Mouse (Mus musculus) layer of hippocampus, postnatal 36 days (tissue): ENCODE results near the gene Serping1. TPM values are rescaled to one million over a fixed set of nuclear protein-coding genes. Genes with fewer than 3 reads are reported as not detected.

Experiments
- DNase-seq, 2 experiments: peaks; one replicate each; pipeline ENCODE4 v3.0.0; 2022
- total RNA-seq, 2 experiments: library from RNA; stranded (reverse); gene quantifications; 2 replicates each; pipeline ENCODE4 v1.2.3; 2021

The Serping1 gene
- total RNA-seq, 2 experiments from 2014 or later = 5.5 to 7.5 TPM

DNA sequence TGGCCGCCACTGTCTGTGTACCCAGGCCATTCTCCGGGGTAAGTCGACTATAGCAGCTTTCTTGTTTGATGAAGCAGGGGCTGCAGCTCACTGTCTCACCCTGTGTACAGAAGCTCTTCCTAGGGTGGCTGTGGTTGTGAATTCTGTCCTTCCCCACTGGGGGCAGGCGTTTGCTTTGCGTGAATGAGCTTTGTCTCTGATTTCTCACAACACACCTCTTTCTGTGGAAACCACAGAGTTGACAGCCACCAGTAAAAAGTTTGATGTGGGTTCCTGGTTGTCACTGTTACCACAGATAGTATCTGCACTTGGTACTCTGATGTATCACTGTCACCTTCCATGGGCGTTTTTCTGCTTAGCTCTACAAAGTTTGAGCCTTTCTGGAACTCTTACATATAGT lies 4.0 kb upstream of the Serping1 start:
- no peak for DNase-seq

DNA sequence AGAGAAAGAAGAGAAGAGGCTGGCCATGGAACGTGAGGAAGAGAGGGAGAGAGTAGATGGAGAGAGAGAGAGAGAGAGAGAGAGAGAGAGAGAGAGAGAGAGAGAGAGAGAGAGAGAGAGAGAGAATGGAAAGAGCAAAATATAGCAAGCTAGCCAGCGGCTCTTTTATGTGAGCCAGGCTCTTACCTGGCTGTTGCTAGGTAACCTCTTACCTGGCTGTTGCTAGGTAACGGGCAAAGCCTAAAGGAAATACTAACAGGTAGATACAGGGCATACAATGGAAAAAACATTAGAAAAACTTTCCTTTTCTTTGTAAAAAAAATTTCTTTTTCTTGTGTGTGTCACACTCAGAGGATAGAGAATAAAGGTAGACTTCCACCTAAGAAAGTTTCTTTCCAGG lies 2.5 kb upstream of the Serping1 start:
- no peak for DNase-seq

DNA sequence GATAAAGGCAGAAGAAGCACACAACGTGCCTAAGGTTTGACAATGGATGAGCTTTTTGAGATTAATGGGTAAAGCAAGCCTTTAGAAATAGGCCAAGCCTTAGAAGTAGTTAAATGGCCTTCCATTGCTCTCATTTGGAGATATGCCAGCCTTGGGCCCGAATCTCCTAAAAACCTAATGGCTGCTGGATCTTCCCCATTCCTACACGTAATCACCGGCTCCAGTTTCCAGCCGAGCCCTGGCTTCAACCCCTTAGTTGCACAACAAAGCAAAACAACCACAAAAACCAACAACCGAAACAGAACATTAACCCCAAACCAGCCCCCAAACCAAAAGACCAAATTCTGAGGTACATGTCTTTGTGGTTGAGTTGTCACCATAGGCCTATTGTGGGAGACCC lies 421 bp upstream of the Serping1 start:
- no peak for DNase-seq

DNA sequence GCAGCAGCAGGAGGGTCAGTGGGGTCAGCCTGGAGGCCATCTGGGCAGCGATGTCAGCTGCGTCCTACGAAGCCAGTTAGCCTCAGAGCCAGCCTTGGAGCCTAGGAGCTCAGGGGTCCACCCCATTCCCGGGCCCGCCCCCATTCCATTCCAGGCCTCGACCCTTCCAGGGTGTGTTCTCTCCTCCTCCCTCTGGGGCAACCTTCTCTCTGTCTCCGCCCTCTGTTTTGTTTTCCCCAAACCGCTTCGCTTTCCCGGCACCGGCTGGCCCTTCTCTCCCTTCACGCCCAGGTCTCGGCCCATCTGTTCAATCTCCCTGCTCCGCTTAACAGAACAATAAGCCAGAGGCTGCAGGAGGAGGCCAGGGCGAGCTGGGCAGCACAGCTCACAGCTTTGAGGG lies 493 bp downstream of the Serping1 start:
- no peak for DNase-seq

DNA sequence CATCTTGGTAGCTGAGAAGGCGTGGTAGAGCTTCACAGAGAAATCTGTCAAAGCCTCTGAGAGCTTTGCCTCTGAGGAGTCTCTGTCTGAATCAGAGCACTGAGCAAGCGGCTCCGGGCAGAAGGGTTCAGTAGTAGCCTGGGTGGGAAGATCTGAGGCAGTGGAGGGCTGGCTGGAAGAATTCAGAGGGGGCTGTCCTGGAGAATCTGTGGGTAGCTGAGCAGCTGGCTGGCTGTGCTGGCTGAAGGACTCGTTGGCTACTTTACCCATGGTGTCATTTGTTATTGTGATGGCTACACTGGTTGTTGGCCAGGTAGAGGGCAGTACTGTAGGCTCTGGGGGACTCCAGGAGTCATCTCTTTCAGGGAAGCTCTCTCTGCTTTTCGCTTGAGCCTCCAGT lies 2.0 kb downstream of the Serping1 start:
- no peak for DNase-seq

DNA sequence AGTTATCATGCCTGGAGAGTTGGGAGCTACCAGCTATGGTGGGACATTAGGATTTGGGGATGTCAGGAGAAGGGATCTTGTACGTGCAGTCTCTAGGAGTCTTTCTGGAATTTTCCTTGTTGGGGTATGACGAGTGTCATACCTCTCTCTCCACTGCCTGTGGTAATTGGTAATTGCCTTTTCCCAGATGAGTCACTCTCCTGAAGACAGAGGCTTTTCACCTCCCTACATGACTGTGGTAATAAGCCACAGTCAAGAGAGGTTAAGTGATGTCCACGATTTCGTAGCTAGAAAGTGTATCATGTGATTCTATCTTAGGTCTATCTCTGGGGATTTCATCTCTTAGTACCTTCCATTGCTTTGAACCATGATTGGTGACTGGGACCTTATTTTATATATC lies 2.8 kb downstream of the Serping1 start:
- no peak for DNase-seq

DNA sequence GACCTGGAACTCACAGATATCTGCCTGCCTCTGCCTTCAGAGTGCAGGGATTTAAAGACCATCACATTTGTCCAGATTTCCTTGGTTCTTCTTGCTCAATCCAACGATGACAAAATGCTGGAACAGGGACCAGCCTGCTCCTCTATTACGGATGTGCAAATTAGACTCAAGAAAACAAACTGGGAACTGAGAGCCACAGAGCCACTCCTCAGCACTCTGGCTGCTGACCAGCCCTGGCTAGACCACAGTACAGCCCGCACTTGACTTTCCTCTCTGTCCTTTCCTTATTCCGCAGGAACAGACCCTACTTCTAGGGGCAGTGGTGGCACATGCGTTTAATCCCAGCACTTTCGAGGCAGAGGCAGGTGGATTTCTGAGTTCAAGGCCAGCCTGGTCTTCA lies 4.7 kb downstream of the Serping1 start:
- no peak for DNase-seq

DNA sequence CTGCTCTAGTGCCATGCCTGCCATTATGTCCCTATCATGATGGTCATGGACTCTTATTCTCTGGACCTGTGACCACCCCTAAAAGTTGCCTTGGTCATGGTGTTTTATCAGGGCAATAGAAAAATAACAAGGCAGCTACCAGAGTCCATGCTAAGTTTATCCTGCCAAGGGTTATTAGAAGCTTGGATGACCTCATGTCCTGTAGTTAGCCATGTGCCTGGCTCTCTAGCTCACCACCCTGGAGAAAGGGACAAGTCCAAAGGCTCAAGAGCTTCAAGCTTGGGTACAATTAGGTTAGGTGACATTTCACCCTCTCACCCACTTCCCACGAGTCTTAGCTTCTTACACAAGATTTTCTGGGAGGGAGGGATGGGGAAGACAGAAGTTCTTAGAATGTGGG lies 12.4 kb downstream of the Serping1 start:
- DNase-seq = no peak

DNA sequence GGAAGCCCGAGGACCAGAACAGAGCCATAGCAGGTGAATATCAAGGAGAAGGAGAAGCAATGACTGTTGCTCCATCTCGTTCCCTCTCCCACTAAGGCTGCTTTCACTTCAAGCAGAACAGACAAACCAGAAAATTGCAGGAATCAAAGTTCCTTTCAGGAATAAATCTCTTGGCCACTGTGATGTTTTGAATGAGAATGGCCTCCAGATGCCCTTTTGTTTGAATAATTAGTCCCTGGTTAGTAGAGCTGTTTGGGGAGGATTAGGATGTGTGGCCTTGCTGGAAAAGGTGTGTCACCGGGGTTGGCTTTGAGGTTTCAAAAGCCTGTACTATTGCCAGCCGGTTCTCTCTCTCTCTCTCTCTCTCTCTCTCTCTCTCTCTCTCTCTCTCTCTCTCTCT lies 12.9 kb downstream of the Serping1 start:
- no peak for DNase-seq

DNA sequence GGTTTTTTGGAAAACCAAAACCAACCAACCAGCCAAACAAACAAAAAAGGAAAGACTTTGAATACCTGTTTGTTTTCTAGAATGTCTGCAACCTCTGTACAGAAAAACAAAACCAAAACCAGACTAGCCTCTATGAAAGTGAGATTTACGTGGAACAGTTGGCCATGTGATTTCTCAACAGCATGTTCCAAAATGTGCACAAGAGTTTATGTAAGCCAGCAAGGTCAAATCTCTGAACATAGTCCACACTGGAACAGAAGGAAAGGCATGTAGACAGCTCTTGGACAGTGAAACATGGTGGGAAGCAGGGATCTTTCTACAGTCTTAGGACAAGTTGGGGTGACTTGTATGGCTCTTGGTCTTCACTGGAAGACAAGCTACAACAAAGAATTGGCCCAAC lies 13.4 kb downstream of the Serping1 start:
- DNase-seq = no peak

DNA sequence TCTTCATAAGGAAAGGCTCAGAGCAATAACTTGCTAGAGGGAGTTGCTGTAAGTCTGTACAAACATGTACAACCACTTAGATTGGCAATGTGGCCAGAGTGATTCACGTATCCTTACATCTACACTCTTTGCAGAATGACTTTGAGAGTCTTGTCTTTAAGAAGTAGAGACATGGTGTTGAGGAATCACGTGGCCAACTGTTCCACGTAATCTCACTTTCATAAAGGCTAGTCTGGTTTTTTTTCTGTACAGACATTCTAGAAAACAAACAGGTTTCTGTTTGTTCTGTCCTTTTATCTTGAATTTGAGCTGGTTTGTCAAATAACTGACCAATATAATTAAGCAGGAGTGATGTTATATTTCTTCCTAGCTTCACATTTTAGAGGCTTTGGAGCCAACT lies 13.9 kb downstream of the Serping1 start:
- no peak for DNase-seq

DNA sequence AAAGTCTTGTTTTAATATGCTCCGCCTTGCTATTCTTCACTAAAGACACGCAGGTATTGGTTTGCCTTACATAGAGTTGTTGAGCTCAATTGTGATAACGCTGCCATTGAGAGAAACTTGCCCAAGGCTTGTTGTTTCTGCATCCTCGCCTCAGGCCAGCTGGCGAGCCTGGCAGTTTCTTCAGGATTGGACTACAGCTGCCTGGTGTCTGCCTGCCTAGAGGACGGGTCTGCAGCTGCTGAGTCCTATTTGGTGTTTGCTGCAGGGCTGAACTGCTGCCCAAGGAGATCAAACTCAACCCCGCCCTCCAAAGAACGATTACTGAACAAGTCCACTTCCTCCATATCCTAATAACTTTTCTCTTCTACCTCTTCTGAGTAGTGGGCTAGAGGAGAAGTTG lies 14.5 kb downstream of the Serping1 start:
- DNase-seq = no peak

DNA sequence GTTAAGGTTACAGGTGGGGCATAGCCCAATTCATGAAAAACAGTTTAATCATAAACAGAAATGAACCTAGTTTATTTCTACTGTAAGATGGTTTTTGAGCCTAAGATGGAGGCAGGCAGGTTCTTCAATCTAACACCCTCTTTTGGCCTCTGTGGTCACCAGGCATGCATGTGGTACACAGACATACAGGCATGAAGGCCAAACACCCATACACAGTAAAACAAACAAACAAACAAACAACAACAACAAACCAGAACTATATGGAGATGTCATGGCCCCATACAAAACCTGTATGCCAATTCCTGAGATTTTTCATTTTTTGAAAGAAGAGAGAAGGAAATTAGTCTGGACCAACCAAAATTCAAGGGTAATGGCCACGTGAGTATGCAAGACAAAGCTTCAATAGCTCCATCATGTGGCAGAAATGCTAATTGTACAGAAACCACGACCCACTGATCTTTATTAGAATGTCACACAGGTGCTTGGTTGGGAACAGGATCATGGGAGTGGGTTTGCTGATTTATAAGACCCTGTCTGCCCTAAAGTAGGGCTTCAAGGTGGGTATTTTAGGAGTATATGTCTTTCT lies 16.6 kb downstream of the Serping1 start:
- no peak for DNase-seq

DNA sequence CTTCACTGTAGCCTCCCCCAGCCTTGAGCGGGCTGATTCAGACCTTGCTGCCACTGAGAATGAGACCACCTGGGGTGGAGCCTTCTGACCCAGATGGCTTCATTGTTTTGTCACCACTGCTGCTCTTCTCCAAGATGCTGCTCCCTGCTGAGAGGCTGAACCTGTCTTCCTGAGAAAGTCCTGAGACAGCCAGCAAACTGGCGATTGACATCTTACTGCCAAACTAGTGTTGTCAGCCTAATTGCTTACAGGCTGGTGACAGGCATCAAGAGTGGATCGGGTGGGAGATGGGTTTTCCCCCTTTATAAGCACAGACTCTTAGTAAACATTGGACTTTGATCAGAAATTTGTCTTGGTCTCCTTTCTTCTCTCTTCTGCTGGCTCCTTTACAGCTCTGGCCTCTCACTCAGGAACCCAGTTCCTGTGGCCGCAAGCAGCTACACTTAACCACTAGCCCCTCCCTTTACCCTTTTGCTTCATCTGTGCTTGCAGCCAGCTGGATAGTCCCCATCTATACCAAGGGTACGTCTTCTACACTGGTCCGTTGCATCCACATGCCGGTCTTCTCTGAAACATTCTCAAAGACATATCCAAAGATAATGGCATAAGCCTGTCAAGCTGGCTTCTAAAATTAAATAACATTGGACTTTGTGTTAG lies 18.1 kb downstream of the Serping1 start:
- DNase-seq = no peak

DNA sequence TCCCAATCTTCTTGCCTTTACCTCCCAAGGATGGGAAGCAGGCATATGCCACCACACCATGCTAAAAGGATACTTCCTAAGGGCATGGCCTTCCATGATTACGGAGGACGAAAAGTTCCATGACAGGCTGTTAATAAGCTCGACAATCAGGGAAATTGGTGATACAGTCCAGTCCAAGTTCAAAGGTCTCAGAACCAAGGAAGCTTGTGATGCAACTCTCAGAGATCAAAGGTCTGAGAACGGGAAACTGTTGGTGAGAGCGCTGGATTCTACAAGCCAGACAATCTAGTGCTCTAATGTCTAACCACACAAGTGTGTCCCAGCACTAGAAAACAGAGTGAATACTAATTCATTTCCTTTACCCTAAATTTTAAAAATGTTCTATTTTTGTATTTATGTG lies 19.0 kb downstream of the Serping1 start:
- DNase-seq = no peak

DNA sequence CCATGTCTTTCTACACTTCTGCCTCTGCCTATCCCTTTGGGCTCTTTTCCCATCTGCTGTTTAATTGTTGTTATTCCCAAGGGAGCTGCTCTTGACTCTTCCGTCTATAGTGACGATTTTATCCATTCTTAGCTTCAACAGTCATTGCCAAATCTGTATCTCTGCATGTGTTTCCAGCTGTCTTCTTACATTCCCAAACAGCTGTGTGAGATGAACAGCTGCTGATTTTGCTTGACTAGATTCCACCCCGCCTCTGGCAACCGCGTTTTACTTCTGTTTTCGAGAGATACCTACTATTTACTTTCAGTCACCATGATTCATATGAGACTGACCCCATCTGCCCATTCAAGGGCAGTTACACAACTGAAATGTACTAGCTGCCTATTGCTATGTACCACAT lies 25.1 kb downstream of the Serping1 start:
- DNase-seq = no peak

DNA sequence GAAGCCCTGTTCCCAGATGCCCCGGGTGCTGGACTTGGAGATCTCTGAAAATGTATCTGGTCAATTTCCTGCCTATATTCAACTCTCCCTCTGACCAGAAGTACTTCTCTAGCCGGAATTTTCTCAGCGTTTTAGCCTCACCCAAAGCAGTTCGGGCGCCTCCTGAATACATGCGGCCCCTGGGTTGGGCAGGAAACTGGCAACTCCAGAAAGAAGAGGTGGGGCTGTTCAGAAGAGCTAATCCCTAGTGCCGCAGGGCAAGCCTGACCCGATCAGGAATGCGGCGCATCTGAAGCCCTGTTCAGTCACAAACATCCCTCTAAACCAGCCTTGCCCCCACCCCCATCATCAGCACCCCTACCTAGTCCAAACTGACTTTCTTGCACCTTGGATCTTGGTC lies 31.1 kb downstream of the Serping1 start:
- no peak for DNase-seq

DNA sequence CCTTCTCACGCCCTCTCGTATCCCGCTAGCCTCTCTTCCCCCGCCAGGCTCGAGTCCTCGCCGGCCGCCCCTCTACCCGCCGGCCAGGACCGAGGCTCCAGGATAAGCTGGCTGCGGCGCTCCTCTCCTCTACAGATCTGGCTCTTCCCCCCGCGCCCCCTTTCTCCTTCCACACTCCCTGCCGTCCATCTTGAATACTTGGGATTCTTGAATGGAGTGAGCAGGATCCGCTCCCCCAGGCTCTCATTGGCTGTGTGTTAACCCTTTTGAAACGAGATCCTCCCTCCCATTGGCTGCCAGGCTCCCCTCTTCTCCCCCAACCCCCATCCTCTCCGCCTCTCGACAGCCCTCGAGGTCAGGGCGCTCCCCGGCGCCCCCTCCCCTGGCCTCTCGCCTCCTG lies 31.7 kb downstream of the Serping1 start, which contains the start of gene Gm19426:
Gene Gm19426, minus strand, starts transcription at position 95 of the 400 bp plus-strand sequence.
- DNase-seq = peak; percentile 55 to 58

DNA sequence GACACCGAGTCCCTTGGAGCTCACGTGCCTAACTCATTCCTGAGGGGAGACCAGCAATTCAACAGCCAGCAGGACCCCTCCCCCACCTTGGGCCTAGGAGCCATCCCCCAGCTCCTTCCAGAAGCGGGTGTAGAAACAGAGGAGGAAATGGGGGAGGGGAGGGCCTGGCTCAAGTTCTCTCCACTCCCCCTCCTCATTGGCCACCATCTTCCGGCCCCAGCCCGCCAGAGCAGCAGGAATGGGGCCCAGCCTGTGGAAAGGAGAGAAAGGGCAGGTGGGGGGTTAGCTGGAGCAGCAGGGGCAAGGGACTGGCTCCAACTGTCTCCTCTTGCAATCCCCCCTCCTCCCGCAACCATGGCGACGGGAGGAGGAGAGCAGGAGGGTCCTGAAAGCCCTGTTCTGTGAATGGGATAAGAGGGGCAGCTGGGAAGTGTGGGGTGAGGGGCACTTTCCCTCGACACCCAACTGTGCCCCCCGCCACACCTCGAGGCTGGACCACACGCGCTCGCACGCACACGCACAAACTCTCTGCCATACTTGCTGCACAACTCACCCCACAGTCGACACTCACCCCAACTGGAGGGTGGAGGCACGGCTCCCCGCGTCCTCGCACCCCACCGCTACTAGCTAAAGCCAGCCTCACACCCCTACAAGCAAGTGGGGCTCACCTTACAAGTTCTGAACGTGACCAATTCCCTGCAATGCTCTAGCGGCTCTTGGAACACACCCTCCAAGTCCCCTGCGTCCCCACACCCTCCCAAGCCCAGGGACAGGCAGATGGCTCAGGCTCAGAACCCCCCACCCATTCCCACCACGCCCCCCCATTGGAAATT lies 32.6 kb downstream of the Serping1 start:
- DNase-seq = peak in 1 of 2 experiments; percentile 28

DNA sequence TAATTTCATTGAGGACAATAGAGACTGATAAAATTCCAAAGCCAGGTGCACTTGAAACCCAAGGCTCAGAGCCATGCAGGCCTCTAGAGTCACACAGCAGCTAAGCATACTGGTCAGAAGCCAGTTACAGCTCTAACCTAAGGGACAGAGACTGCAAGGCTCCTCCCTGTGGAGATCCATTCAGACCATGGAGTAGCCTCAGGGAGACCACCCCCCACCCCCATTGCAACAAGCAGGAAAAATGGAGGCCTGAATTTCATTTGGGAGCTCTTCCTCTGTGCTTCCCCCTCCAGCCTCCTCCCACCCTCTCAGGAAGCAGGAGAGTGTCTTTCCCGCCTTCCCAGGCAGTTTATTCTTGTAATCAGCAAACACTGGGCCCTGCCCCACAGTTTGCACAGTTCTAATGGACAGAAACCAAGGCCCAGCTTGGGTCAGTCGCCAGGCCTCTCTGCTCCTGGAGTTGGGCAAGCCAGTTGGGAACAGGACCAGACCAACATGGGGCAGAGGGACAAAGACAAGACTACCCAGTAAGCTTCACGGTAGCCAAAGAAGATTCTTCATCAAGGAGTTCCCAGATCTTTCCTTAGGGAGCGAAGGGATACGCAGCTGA lies 33.3 kb downstream of the Serping1 start:
- no peak for DNase-seq

DNA sequence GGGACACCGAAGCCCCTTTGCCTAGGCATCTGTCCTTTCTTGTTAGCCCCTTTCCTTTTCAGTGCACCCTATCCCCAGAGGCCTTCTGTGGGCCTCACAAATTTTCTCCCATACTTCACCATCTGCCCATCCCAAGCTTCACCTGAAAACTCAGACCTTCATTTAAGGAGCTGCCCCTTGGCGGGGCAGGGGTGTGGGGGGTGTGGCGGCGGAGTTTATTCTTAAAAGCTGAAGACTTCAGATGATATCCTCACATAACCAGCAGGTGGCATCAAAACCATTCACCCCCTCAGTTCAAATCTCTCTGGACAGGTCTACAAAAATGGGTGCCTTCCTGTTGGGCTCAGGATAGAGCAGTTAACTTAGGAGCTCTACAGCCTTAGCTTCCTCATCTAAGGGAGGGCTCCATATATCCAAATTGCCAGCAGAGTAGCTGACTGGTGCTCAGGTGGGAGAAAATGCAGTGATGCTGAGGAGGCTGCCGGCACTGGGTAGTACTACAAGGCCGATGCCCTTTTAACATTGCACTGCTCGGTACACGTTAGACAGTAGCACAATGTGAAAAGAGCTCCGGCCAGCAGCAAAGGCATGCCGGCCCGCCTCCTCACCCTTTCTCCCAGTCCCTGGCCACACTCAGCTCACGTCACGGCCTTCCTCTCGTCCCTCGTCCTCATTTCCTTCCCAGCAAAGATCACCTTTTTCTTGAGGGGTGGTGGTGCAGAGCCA lies 34.5 kb downstream of the Serping1 start:
- no peak for DNase-seq

DNA sequence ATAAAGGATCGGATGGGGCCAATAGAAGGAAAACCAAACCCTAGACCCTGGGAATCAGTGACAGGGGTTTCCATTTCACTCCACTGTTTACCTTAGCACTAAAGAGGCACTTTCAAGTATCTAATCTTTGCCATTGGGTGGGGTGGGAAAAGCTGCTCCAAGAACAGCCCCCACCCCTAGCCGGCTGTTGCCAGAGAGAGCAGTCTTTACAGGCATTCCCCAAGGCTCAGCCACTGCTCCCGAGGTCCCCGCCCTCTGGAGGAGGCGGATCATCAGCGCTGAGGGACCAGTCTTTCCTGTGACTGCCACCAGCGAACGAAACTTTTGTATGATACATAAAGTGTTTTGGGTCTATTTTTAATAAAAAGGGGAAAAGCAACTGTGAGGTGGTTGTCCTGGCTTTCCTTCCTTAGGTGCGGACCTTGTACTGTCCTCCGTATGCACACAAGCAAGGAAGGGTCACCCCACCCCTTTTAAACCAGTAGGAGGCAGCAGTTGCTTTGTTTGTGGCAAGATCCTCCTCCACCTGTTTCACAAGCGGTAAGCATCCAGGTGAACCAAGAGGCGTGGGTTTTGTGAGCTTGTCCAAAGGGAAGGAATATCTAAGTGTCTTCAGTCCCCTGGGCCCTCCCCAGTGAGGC lies 36.9 kb downstream of the Serping1 start:
- no peak for DNase-seq
